Mouse (Mus musculus): ENCODE results near the gene Fam19a3.
"Not testable (repeated sequence)": the region's sequence is repeated elsewhere in the genome, so short reads cannot be mapped to it uniquely, and the experiment has no call there.

The Fam19a3 gene

GRCm38 (mm10) chr3:104781471-104781903 is at the start of gene Fam19a3:
Gene Fam19a3, minus strand, starts transcription at chr3:104781840.
- no peak for DNase-seq (ENCODE audit: low spot score)

GRCm38 (mm10) chr3:104822413-104822812 is 40.8 kb upstream of the Fam19a3 start:
- DNase-seq (ENCODE audit: low spot score), result no peak

GRCm38 (mm10) chr3:104820426-104820825 is 38.8 kb upstream of the Fam19a3 start:
- no peak for DNase-seq (ENCODE audit: low spot score)

- DNase-seq (ENCODE audit: low spot score), result no peak
Observed at GRCm38 (mm10) chr3:104818749-104819134, 37.1 kb upstream of the Fam19a3 start.

GRCm38 (mm10) chr3:104817991-104818748 is 36.5 kb upstream of the Fam19a3 start, which contains the start of gene Mov10:
Gene Mov10, minus strand, starts transcription at chr3:104818563.
- peak; percentile 86 for DNase-seq (ENCODE audit: low spot score)

GRCm38 (mm10) chr3:104817481-104817990 is 35.9 kb upstream of the Fam19a3 start:
- peak; percentile 43 for DNase-seq (ENCODE audit: low spot score)

- no peak for DNase-seq (ENCODE audit: low spot score)
Observed at GRCm38 (mm10) chr3:104816130-104816529, 34.5 kb upstream of the Fam19a3 start.

GRCm38 (mm10) chr3:104815346-104815745 is 33.7 kb upstream of the Fam19a3 start:
- no peak for DNase-seq (ENCODE audit: low spot score)

- no peak for DNase-seq (ENCODE audit: low spot score)
Observed at GRCm38 (mm10) chr3:104814746-104815145, 33.1 kb upstream of the Fam19a3 start.

- not testable (repeated sequence) for DNase-seq (ENCODE audit: low spot score)
Observed at GRCm38 (mm10) chr3:104813227-104813626, 31.6 kb upstream of the Fam19a3 start.

- DNase-seq (ENCODE audit: low spot score), result no peak
Observed at GRCm38 (mm10) chr3:104812254-104812653, 30.6 kb upstream of the Fam19a3 start.

- DNase-seq (ENCODE audit: low spot score), result no peak
Observed at GRCm38 (mm10) chr3:104811752-104812151, 30.1 kb upstream of the Fam19a3 start.

GRCm38 (mm10) chr3:104805539-104805938 is 23.9 kb upstream of the Fam19a3 start:
- no peak for DNase-seq (ENCODE audit: low spot score)

- DNase-seq (ENCODE audit: low spot score), result no peak
Observed at GRCm38 (mm10) chr3:104804312-104804711, 22.7 kb upstream of the Fam19a3 start.

- no peak for DNase-seq (ENCODE audit: low spot score)
Observed at GRCm38 (mm10) chr3:104801481-104801880, 19.8 kb upstream of the Fam19a3 start.

- no peak for DNase-seq (ENCODE audit: low spot score)
Observed at GRCm38 (mm10) chr3:104800681-104801080, 19.0 kb upstream of the Fam19a3 start.

- DNase-seq (ENCODE audit: low spot score), result no peak
Observed at GRCm38 (mm10) chr3:104796430-104797082, 14.9 kb upstream of the Fam19a3 start.

- no peak for DNase-seq (ENCODE audit: low spot score)
Observed at GRCm38 (mm10) chr3:104795661-104796340, 14.2 kb upstream of the Fam19a3 start.

GRCm38 (mm10) chr3:104794953-104795470 is 13.4 kb upstream of the Fam19a3 start:
- DNase-seq (ENCODE audit: low spot score), result no peak

- DNase-seq (ENCODE audit: low spot score), result peak; percentile 94
Observed at GRCm38 (mm10) chr3:104793871-104794828, 12.5 kb upstream of the Fam19a3 start.

Data from embryo, embryonic 10 days (tissue).